Mouse (Mus musculus) spleen, adult 2 months (tissue): ENCODE measurements around the gene Lyrm4. TPM values are rescaled to one million over a fixed set of nuclear protein-coding genes. Genes with fewer than 3 reads are reported as not detected.

Experiments used
- DNase-seq, 2 experiments: peaks; one replicate each; pipeline versions ENCODE4 v3.0.0 to v3.0.0-alpha.2; 2012 to 2021; ENCODE audit warnings: low spot score in 2 of 2, low read depth in 1 of 2
- H3K27ac ChIP-seq: fragments of 200-500 bp; 2 replicates; pipeline ENCODE4 v1.5.1; 2012; ENCODE audit warnings: low read length, inconsistent platforms; ENCODE audit not compliant: insufficient read depth
- H3K27me3 ChIP-seq: fragments of 200-500 bp; 2 replicates; pipeline ENCODE4 v1.6.1; 2012; ENCODE audit warnings: mild to moderate bottlenecking, moderate library complexity, low read length, inconsistent platforms; ENCODE audit not compliant: control insufficient read depth, insufficient read depth
- H3K36me3 ChIP-seq: fragments of 200-500 bp; 2 replicates; pipeline ENCODE4 v1.6.1; 2012; ENCODE audit warnings: mild to moderate bottlenecking, low read length, inconsistent platforms; ENCODE audit not compliant: control insufficient read depth, insufficient read depth
- H3K4me1 ChIP-seq: fragments of 200-500 bp; 2 replicates; pipeline ENCODE4 v1.6.1; 2011; ENCODE audit warnings: inconsistent platforms; ENCODE audit not compliant: control insufficient read depth, insufficient read depth, insufficient read length
- H3K4me3 ChIP-seq: fragments of 200-500 bp; 2 replicates; pipeline ENCODE4 v1.5.1; 2011; ENCODE audit warnings: mild to moderate bottlenecking, inconsistent platforms; ENCODE audit not compliant: insufficient read depth, insufficient read length; ENCODE audit errors: extremely low read depth
- CTCF ChIP-seq: fragments of 200-500 bp; IDR thresholded peaks from 2 replicates; pipeline ENCODE4 v1.5.1; 2011; ENCODE audit warnings: mild to moderate bottlenecking, inconsistent platforms; ENCODE audit not compliant: insufficient read depth, insufficient read length, insufficient replicate concordance; ENCODE audit errors: extremely low read depth
- POLR2A ChIP-seq: fragments of 200-500 bp; IDR thresholded peaks from 2 replicates; pipeline ENCODE4 v1.6.1; 2011; ENCODE audit warnings: low read depth, low read length, inconsistent platforms
- whole genome bisulfite sequencing: fragments of 180-500 bp; shearing (Covaris S2); methylation state at CpG from one replicate; pipeline ENCODE4 v1.1.7; 2018; 5-methylcytosine and 5-hydroxymethylcytosine counted together
- polyA plus RNA-seq: library from polyadenylated mRNA; depleted of rRNA; stranded (reverse); fragments of >200 nt; gene quantifications from 2 replicates; pipeline ENCODE4 v1.2.3, GENCODE M21; 2012; rRNA removed

The Lyrm4 gene
- polyA plus RNA-seq, 1 experiment: 2.3 TPM

GRCm38 (mm10) chr13:35939871-35940665 lies 177.3 kb downstream of the Lyrm4 start:
- Histone ChIP-seq H3K27ac (no peak overlapping the region), H3K4me1 (no peaks in the 10 kb centered on the region), H3K27me3 (no peaks in the 10 kb centered on the region), H3K4me3 (no peak overlapping the region), H3K36me3 (no peaks in the 10 kb centered on the region)
- WGBS: 77% methylated on average over 18 of the region's 18 CpGs
- no peak for DNase-seq
- TF ChIP-seq POLR2A (no peak), CTCF (no peak)

- no peak for DNase-seq
- no peaks in the 10 kb centered on the region for H3K27me3 ChIP-seq
- H3K4me3 ChIP-seq: no peak overlapping the region
- no peak overlapping the region for H3K27ac ChIP-seq
- WGBS: 78% methylated on average over 2 of the region's 2 CpGs
- no peak for TF ChIP-seq POLR2A
- no peak for TF ChIP-seq CTCF
- H3K36me3 ChIP-seq: no peaks in the 10 kb centered on the region
- no peaks in the 10 kb centered on the region for H3K4me1 ChIP-seq
These were observed 179.3 kb downstream of the Lyrm4 start for GRCm38 (mm10) chr13:35937991-35938390.

Other genes with a start within 250 kb of the Lyrm4 start
- 2.1 and 3.1 TPM in 2 replicates for gene Rpp40, start 211.2 kb downstream of the Lyrm4 start, polyA plus RNA-seq
- gene Ppp1r3g, start 158.7 kb downstream of the Lyrm4 start, polyA plus RNA-seq: not detected in 2 replicates
- 16.9 and 19.4 TPM in 2 replicates for gene Fars2, start 114 bp downstream of the Lyrm4 start, polyA plus RNA-seq